Mouse (Mus musculus): ENCODE measurements around the gene Cant1. TPM values are rescaled to one million over a fixed set of nuclear protein-coding genes. Genes with fewer than 3 reads are reported as not detected.
"Not testable (repeated sequence)": the region's sequence is repeated elsewhere in the genome, so short reads cannot be mapped to it uniquely, and the experiment has no call there.

Gene Cant1
- total RNA-seq, 2 experiments from 2014 or later, result 9.4 to 9.7 TPM

GRCm38 (mm10) chr11:118376323-118376722, 42.6 kb downstream of the Cant1 start:
- intact Hi-C loops (cut with DNase I), result loop anchor here (10.0 kb wide), 1 partner anchor 292 kb away; no protein-coding TSS in a partner anchor
- DNase-seq, result not testable (repeated sequence)

- DNase-seq, result no peak
- intact Hi-C loops (cut with DNase I), result loop anchor here (10.0 kb wide), 1 partner anchor 291 kb away; no protein-coding TSS in a partner anchor
Measured at GRCm38 (mm10) chr11:118375881-118376280, 43.0 kb downstream of the Cant1 start.

GRCm38 (mm10) chr11:118375461-118375860, 43.4 kb downstream of the Cant1 start:
- no peak for DNase-seq
- intact Hi-C loops (cut with DNase I), result loop anchor here (10.0 kb wide), 1 partner anchor 291 kb away; no protein-coding TSS in a partner anchor

- DNase-seq, result no peak
- intact Hi-C loops (cut with DNase I), result loop anchor here (10.0 kb wide), 1 partner anchor 290 kb away; no protein-coding TSS in a partner anchor
Measured at GRCm38 (mm10) chr11:118375006-118375405, 43.9 kb downstream of the Cant1 start.

GRCm38 (mm10) chr11:118374506-118374905, 44.4 kb downstream of the Cant1 start:
- intact Hi-C loops (cut with DNase I), result loop anchor here (10.0 kb wide), 1 partner anchor 290 kb away; no protein-coding TSS in a partner anchor
- no peak for DNase-seq

GRCm38 (mm10) chr11:118372641-118373040, 46.2 kb downstream of the Cant1 start:
- no peak for DNase-seq
- intact Hi-C loops (cut with DNase I), result loop anchor here (10.0 kb wide), 1 partner anchor 288 kb away; no protein-coding TSS in a partner anchor

- DNase-seq, result no peak
- intact Hi-C loops (cut with DNase I), result loop anchor here (10.0 kb wide), 1 partner anchor 287 kb away; no protein-coding TSS in a partner anchor
Measured at GRCm38 (mm10) chr11:118371876-118372275, 47.0 kb downstream of the Cant1 start.

- intact Hi-C loops (cut with DNase I), result loop anchor here (10.0 kb wide), 1 partner anchor 285 kb away; no protein-coding TSS in a partner anchor
- DNase-seq, result no peak
Measured at GRCm38 (mm10) chr11:118369657-118370056, 49.2 kb downstream of the Cant1 start.

- no peak for DNase-seq
- intact Hi-C loops (cut with DNase I), result no loop called here
Measured at GRCm38 (mm10) chr11:118369251-118369650, 49.6 kb downstream of the Cant1 start.

- DNase-seq, result no peak
- intact Hi-C loops (cut with DNase I), result no loop called here
Measured at GRCm38 (mm10) chr11:118368330-118368729, 50.6 kb downstream of the Cant1 start.

- no peak for DNase-seq
- intact Hi-C loops (cut with DNase I), result no loop called here
Measured at GRCm38 (mm10) chr11:118366559-118366958, 52.3 kb downstream of the Cant1 start.

- peak in 1 of 2 experiments; percentile 45 for DNase-seq
- intact Hi-C loops (cut with DNase I), result no loop called here
Measured at GRCm38 (mm10) chr11:118366108-118366507, 52.8 kb downstream of the Cant1 start.

GRCm38 (mm10) chr11:118365171-118365570, 53.7 kb downstream of the Cant1 start:
- intact Hi-C loops (cut with DNase I), result no loop called here
- DNase-seq, result peak; percentile 61 to 70

GRCm38 (mm10) chr11:118364021-118364420, 54.9 kb downstream of the Cant1 start:
- intact Hi-C loops (cut with DNase I), result no loop called here
- DNase-seq, result no peak

GRCm38 (mm10) chr11:118362971-118363518, 55.8 kb downstream of the Cant1 start:
- DNase-seq, result peak; percentile 68 to 76
- intact Hi-C loops (cut with DNase I), result no loop called here

GRCm38 (mm10) chr11:118362501-118362900, 56.4 kb downstream of the Cant1 start:
- intact Hi-C loops (cut with DNase I), result no loop called here
- DNase-seq, result no peak

- DNase-seq, result no peak
- intact Hi-C loops (cut with DNase I), result no loop called here
Measured at GRCm38 (mm10) chr11:118360907-118361341, 58.0 kb downstream of the Cant1 start.

GRCm38 (mm10) chr11:118360491-118360890, 58.4 kb downstream of the Cant1 start:
- intact Hi-C loops (cut with DNase I), result no loop called here
- DNase-seq, result no peak

Data from gastrocnemius, postnatal 36 days (tissue).